ENCODE assay signal across 8 mouse cellular contexts in the genomic region with DNA sequence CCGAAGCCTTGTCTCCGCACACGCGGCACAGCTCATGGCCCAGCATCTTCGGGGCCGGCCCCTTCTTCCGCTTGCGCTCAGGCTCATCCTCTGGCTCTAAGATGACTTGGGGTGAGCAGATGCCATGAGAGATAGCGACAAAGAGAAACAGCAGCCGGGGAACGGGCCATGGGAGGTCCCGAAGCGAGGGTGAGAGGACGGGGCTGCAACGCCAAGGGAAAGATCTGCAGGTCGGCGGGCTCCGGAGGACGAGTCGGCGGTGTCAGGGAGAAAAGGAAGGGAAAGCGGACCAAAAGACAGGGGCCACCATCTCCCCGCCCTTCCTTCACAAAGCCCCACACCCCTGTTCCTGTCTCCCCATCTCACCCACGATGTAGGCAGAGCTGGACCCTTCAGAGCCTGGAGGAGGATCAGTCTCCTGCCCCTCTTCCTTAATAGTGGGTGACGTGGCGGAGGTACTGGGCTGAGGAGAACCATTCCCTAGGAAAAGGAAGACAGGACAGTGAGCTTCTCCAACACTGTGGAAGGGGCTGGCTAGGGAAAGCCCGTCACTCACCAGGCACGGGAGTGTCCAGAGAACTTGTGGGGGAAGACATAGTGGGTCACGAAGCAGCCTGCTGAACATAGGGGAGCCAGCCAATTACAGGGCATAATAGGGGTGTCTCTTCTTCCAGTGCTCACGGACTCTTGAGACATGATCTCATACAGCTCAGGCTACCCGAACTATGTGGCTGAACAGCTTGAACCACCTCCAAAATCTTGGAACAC. TPM values are rescaled to one million over a fixed set of nuclear protein-coding genes. Genes with fewer than 3 reads are reported as not detected.
DNase-seq lines count a peak whose midpoint lies in the region; ATAC-seq and TF ChIP-seq lines count a peak whose summit lies in the region.

No protein-coding gene starts in this region.

- H3K9ac ChIP-seq in intestine, postnatal 0 days (ENCODE audit: low read depth, low read length): no peak overlapping the region
- H3K9ac ChIP-seq in neural tube, embryonic 14.5 days (replicated peaks; ENCODE audit: low read depth, low read length): no peak overlapping the region

- peak overlapping the region; percentile 99 for H3K4me3 ChIP-seq in layer of hippocampus, adult 2 months
- peak overlapping the region; percentile 92; the same call in 1 of the 2 replicates for H3K4me3 ChIP-seq in embryonic fibroblast, embryonic 13.5 days (ENCODE audit: insufficient read depth, low read length)
- no peak overlapping the region; the same call in 1 of the 2 replicates for H3K4me3 ChIP-seq in intestine, postnatal 0 days (ENCODE audit: low read depth, low read length)
- H3K4me3 ChIP-seq in neural tube, embryonic 14.5 days (ENCODE audit: low read depth, low read length): peak overlapping the region; percentile 85

- peak overlapping the region; percentile 63 for H3K4me2 ChIP-seq in intestine, postnatal 0 days (replicated peaks; ENCODE audit: low read depth)
- peak overlapping the region; percentile 67 for H3K4me2 ChIP-seq in neural tube, embryonic 14.5 days (ENCODE audit: low read depth, low read length)

- intact Hi-C loops in left cerebral cortex, postnatal 36 days (cut with DNase I): no loop called here

- TF ChIP-seq POLR2A in embryonic fibroblast, embryonic 13.5 days (IDR thresholded peaks at IDR 0.05; ENCODE audit: low read depth, low read length): no peak

- no peaks in the 10 kb centered on the region for H3K9me3 ChIP-seq in intestine, postnatal 0 days (ENCODE audit: control insufficient read depth)
- no peaks in the 10 kb centered on the region for H3K9me3 ChIP-seq in neural tube, embryonic 14.5 days (ENCODE audit: control insufficient read depth, low read length)

- TF ChIP-seq CTCF in layer of hippocampus, adult 2 months (conservative IDR thresholded peaks at IDR 0.05): no peak
- TF ChIP-seq CTCF in embryonic fibroblast, embryonic 13.5 days (IDR thresholded peaks at IDR 0.05; ENCODE audit: borderline replicate concordance, insufficient read depth, low read length): no peak
- TF ChIP-seq CTCF in intestine, postnatal 0 days (IDR thresholded peaks at IDR 0.05; ENCODE audit: low read depth): no peak

- no peaks in the 10 kb centered on the region for H3K27me3 ChIP-seq in intestine, postnatal 0 days (replicated peaks; ENCODE audit: control insufficient read depth, insufficient read depth, low read length)
- H3K27me3 ChIP-seq in neural tube, embryonic 14.5 days (ENCODE audit: control insufficient read depth, insufficient read depth, low read length): no peaks in the 10 kb centered on the region

- no peak for ATAC-seq in intestine, postnatal 0 days
- ATAC-seq in neural tube, embryonic 14.5 days (ENCODE audit: low read depth): no peak

- no peak for DNase-seq in layer of hippocampus, adult 2 months (ENCODE audit: low spot score in 2 of 2)
- DNase-seq in layer of hippocampus, postnatal 14 days (ENCODE audit: low spot score in 2 of 2): no peak
- DNase-seq in embryo, embryonic 10 days (ENCODE audit: low spot score): no peak
- no peak for DNase-seq in ovary, postnatal 36 days (ENCODE audit: low spot score)
- no peak for DNase-seq in left cerebral cortex, postnatal 36 days (ENCODE audit: low spot score in 2 of 2)

- 88% methylated on average over 31 of the region's 31 CpGs for WGBS in intestine, postnatal 0 days
- WGBS in neural tube, embryonic 14.5 days: 85% methylated on average over 31 of the region's 31 CpGs

- no peak overlapping the region for H3K27ac ChIP-seq in layer of hippocampus, adult 2 months
- H3K27ac ChIP-seq in embryonic fibroblast, embryonic 13.5 days (ENCODE audit: insufficient read depth, low read length): no peak overlapping the region
- H3K27ac ChIP-seq in intestine, postnatal 0 days (ENCODE audit: low read depth, low read length): no peak overlapping the region
- H3K27ac ChIP-seq in neural tube, embryonic 14.5 days (ENCODE audit: low read depth, low read length): no peak overlapping the region

- peaks cover 33% of the 10 kb centered on the region for H3K36me3 ChIP-seq in intestine, postnatal 0 days (ENCODE audit: control insufficient read depth, insufficient read depth)
- peaks cover 11% of the 10 kb centered on the region; the same call in 1 of the 2 replicates for H3K36me3 ChIP-seq in neural tube, embryonic 14.5 days (ENCODE audit: control insufficient read depth, insufficient read depth, low read length)

- no peaks in the 10 kb centered on the region for H3K4me1 ChIP-seq in embryonic fibroblast, embryonic 13.5 days (ENCODE audit: control insufficient read depth, insufficient read depth, low read length)
- H3K4me1 ChIP-seq in intestine, postnatal 0 days (replicated peaks; ENCODE audit: control insufficient read depth, insufficient read depth, low read length): no peaks in the 10 kb centered on the region
- peaks cover 16% of the 10 kb centered on the region for H3K4me1 ChIP-seq in neural tube, embryonic 14.5 days (ENCODE audit: control insufficient read depth, insufficient read depth, low read length)

RNA-seq across cellular contexts. Expression of gene Nr1h2, which starts 1.4 kb away (rescaled TPM):
- total RNA-seq in layer of hippocampus, adult 2 months (2021): 10 to 100 TPM; 58.2 to 66.7 TPM
- total RNA-seq in layer of hippocampus, postnatal 14 days (2021): 10 to 100 TPM; 58.7 to 63.2 TPM
- polyA plus RNA-seq in embryonic fibroblast, embryonic 13.5 days (2011; ENCODE audit: insufficient read length, low read depth, missing spikeins): 55.1 and 58.4 TPM in 2 replicates
- polyA plus RNA-seq in intestine, postnatal 0 days (2015; fragmentation: Nextera tagmentation; extraction: Ambion mirVana): 71.3 and 73.9 TPM in 2 replicates
- polyA plus RNA-seq in neural tube, embryonic 14.5 days (2014; fragmentation: Nextera tagmentation; extraction: Ambion mirVana): 57.2 and 59.5 TPM in 2 replicates
- total RNA-seq in left cerebral cortex, postnatal 36 days (2021): 10 to 100 TPM; 73.1 to 78.3 TPM

RNA-seq across cellular contexts. Expression of gene Pold1, which starts 3.7 kb away (rescaled TPM):
- total RNA-seq in layer of hippocampus, adult 2 months (2021): 10 to 100 TPM in 1 of 2 experiments, 1 to 10 TPM in 1; 9.0 to 10.5 TPM
- 1 to 10 TPM; 5.8 to 8.8 TPM for total RNA-seq in layer of hippocampus, postnatal 14 days (2021)
- polyA plus RNA-seq in embryonic fibroblast, embryonic 13.5 days (2011; ENCODE audit: insufficient read length, low read depth, missing spikeins): 21.1 and 23.7 TPM in 2 replicates
- polyA plus RNA-seq in intestine, postnatal 0 days (2015; fragmentation: Nextera tagmentation; extraction: Ambion mirVana): 16.8 and 18.3 TPM in 2 replicates
- polyA plus RNA-seq in neural tube, embryonic 14.5 days (2014; fragmentation: Nextera tagmentation; extraction: Ambion mirVana): 9.4 and 12.5 TPM in 2 replicates
- 1 to 10 TPM; 7.5 to 7.6 TPM for total RNA-seq in left cerebral cortex, postnatal 36 days (2021)

RNA-seq across cellular contexts. Expression of gene Napsa, which starts 19.9 kb away (rescaled TPM):
- total RNA-seq in layer of hippocampus, adult 2 months (2021): not detected
- total RNA-seq in layer of hippocampus, postnatal 14 days (2021): under 1 TPM in 1 of 2 experiments, not detected in 1; 0.30 TPM
- not detected in 2 replicates for polyA plus RNA-seq in embryonic fibroblast, embryonic 13.5 days (2011; ENCODE audit: insufficient read length, low read depth, missing spikeins)
- 0.99 and 1.1 TPM in 2 replicates for polyA plus RNA-seq in intestine, postnatal 0 days (2015; fragmentation: Nextera tagmentation; extraction: Ambion mirVana)
- 0.82 and 2.1 TPM in 2 replicates for polyA plus RNA-seq in neural tube, embryonic 14.5 days (2014; fragmentation: Nextera tagmentation; extraction: Ambion mirVana)
- total RNA-seq in left cerebral cortex, postnatal 36 days (2021): not detected

RNA-seq across cellular contexts. Expression of gene Spib, which starts 20.5 kb away (rescaled TPM):
- total RNA-seq in layer of hippocampus, adult 2 months (2021): under 1 TPM; 0.12 to 0.13 TPM
- not detected for total RNA-seq in layer of hippocampus, postnatal 14 days (2021)
- polyA plus RNA-seq in embryonic fibroblast, embryonic 13.5 days (2011; ENCODE audit: insufficient read length, low read depth, missing spikeins): not detected in 2 replicates
- 0.17 and 0.33 TPM in 2 replicates for polyA plus RNA-seq in intestine, postnatal 0 days (2015; fragmentation: Nextera tagmentation; extraction: Ambion mirVana)
- not detected in 2 replicates for polyA plus RNA-seq in neural tube, embryonic 14.5 days (2014; fragmentation: Nextera tagmentation; extraction: Ambion mirVana)
- not detected for total RNA-seq in left cerebral cortex, postnatal 36 days (2021)

RNA-seq across cellular contexts. Expression of gene Mybpc2, which starts 27.9 kb away (rescaled TPM):
- total RNA-seq in layer of hippocampus, adult 2 months (2021): not detected
- under 1 TPM in 1 of 2 experiments, not detected in 1; 0.10 TPM for total RNA-seq in layer of hippocampus, postnatal 14 days (2021)
- not detected in 2 replicates for polyA plus RNA-seq in embryonic fibroblast, embryonic 13.5 days (2011; ENCODE audit: insufficient read length, low read depth, missing spikeins)
- 0.13 and 0.18 TPM in 2 replicates for polyA plus RNA-seq in intestine, postnatal 0 days (2015; fragmentation: Nextera tagmentation; extraction: Ambion mirVana)
- polyA plus RNA-seq in neural tube, embryonic 14.5 days (2014; fragmentation: Nextera tagmentation; extraction: Ambion mirVana): 0.07 TPM in 1 of 2 replicates, not detected in the other
- under 1 TPM in 1 of 2 experiments, not detected in 1; 0.12 TPM for total RNA-seq in left cerebral cortex, postnatal 36 days (2021)
